Mouse (Mus musculus) activated CD4-positive, CD25-positive, alpha-beta regulatory T cell, adult 4 months (primary cell): ENCODE measurements around the gene Cnbp. TPM values are rescaled to one million over a fixed set of nuclear protein-coding genes. Genes with fewer than 3 reads are reported as not detected.

Source experiments
- ATAC-seq: one replicate; pipeline ENCODE4 v1.8.0; 2017
- polyA plus RNA-seq, 2 experiments: library from polyadenylated mRNA; unstranded; fragments of 100-300 nt; shearing (Covaris generic); gene quantifications; one replicate each; pipeline ENCODE4 v1.2.1; 2017

Cnbp gene
- polyA plus RNA-seq, 2 experiments from 2014 or later: 1,007 to 1,067 TPM

GRCm38 (mm10) chr6:87804886-87805285, 46.0 kb downstream of the Cnbp start:
- no peak for ATAC-seq

- no peak for ATAC-seq
Observed at GRCm38 (mm10) chr6:87804036-87804435, 46.9 kb downstream of the Cnbp start.

- ATAC-seq: no peak
Observed at GRCm38 (mm10) chr6:87802462-87802861, 48.4 kb downstream of the Cnbp start.

- ATAC-seq: no peak
Observed at GRCm38 (mm10) chr6:87799576-87799975, 51.3 kb downstream of the Cnbp start.

GRCm38 (mm10) chr6:87797321-87797720, 53.6 kb downstream of the Cnbp start:
- no peak for ATAC-seq

GRCm38 (mm10) chr6:87796251-87796880, 54.5 kb downstream of the Cnbp start:
- no peak for ATAC-seq

GRCm38 (mm10) chr6:87795385-87796150, 55.3 kb downstream of the Cnbp start:
- no peak for ATAC-seq

GRCm38 (mm10) chr6:87793821-87794510, 56.9 kb downstream of the Cnbp start:
- no peak for ATAC-seq

Other genes with a start within 250 kb of the Cnbp start
- 1 to 10 TPM; 4.0 to 4.7 TPM for gene Aplf, start 178.9 kb downstream of the Cnbp start, polyA plus RNA-seq
- under 1 TPM in 1 of 2 experiments, not detected in 1; 0.60 TPM for gene Efcc1, start 120.2 kb downstream of the Cnbp start, polyA plus RNA-seq
- gene Gp9, start 73.0 kb downstream of the Cnbp start, polyA plus RNA-seq: not detected
- gene Rab43, start 38.9 kb downstream of the Cnbp start, polyA plus RNA-seq: 10 to 100 TPM in 1 of 2 experiments, 1 to 10 TPM in 1; 9.4 to 17.2 TPM
- 1 to 10 TPM; 2.5 to 3.6 TPM for gene Gm45140, start 15.3 kb downstream of the Cnbp start, polyA plus RNA-seq
- gene Isy1, start 12.3 kb downstream of the Cnbp start, polyA plus RNA-seq: 100 to 1,000 TPM in 1 of 2 experiments, 10 to 100 TPM in 1; 82.2 to 102 TPM
- gene Copg1, start 36.7 kb upstream of the Cnbp start, polyA plus RNA-seq: 10 to 100 TPM; 62.2 to 64.2 TPM
- 10 to 100 TPM; 50.1 to 55.2 TPM for gene Hmces, start 62.8 kb upstream of the Cnbp start, polyA plus RNA-seq
- gene H1fx, start 130.5 kb upstream of the Cnbp start, polyA plus RNA-seq: not detected
- 100 to 1,000 TPM; 294 to 336 TPM for gene Rab7, start 194.2 kb upstream of the Cnbp start, polyA plus RNA-seq
- 100 to 1,000 TPM; 100 to 113 TPM for gene Rpn1, start 233.4 kb upstream of the Cnbp start, polyA plus RNA-seq